Mouse (Mus musculus) 3134 (cell line): ENCODE data around the gene Olfr1314.

ENCODE experiments used
- DNase-seq: peaks from one replicate; pipeline ENCODE4 v3.0.0-alpha.2; 2011; ENCODE audit warnings: low spot score; ENCODE audit not compliant: insufficient read length; ENCODE audit errors: extremely low read depth

Olfr1314 gene

DNA sequence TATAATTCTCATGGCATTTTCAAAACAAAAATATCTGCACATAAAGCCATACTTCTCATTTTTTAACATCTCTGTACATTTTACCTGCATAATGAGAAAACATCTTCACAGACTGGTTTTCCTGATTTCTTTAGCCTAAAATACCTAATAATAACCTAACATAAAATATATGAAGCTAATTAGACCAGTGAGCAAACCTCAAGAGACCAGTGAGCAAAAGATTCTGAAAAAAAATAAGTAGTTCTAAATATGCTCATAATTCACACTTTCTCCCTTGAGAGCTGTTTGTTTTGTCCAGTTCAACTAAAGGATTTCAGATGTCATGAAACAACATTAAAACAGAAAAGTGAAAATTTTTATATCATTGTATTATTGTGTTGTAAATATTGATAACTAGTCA is at the start of gene Olfr1314:
Olfr1314 (minus strand) TSS at position 101 of the 400 bp plus-strand sequence.
- no peak for DNase-seq

DNA sequence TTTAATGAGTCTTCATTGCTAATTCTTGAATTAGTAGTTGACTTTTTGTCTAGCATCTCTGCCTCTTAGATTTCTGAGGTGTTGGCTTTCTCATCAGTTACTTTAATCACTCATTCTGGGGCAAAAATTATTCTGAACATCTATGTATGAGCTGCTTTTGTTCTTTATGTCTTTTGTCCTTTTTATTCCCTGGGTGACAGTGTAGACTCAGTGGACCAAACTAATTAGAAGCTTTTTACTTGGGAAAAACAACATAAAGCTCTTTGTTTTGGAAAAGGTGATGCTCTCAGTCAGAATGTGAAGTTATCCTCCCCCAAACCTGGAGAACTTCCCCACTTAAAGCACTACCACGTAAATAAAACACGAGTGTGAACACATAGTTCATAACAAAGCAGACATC is 43.4 kb upstream of the Olfr1314 start, which contains the start of gene Olfr1317:
Olfr1317 (plus strand) TSS at position 301 of the 400 bp plus-strand sequence.
- DNase-seq = no peak

DNA sequence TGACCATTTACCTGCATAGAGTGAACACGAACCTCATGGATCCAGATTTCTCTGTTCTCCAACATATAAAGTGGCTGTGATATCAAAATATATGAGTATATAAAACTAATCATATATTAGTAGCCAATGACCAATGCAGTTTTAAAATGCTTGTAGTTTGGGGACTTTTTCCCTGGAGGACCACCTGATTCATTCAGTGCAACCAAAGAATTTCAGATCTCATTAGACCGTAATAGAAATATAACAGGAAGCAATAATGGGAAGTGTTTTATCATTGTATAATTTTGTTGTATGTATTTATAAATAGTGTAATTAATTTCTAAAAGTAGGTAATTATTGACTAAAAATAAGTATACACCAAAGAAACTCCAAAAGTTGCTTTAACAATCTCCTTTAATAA is 38.3 kb upstream of the Olfr1314 start, which contains the start of gene Olfr1316:
Olfr1316 (minus strand) TSS at position 101 of the 400 bp plus-strand sequence.
- DNase-seq = no peak

GRCm38 (mm10) chr2:112115340-112115739 is 18.8 kb upstream of the Olfr1314 start, which contains the start of gene Olfr1315-ps1:
TSS of gene Olfr1315-ps1 (minus strand) at chr2:112115440.
- no peak for DNase-seq

GRCm38 (mm10) chr2:112077743-112078142 is 18.8 kb downstream of the Olfr1314 start, which contains the start of gene Olfr1313:
TSS of gene Olfr1313 (minus strand) at chr2:112077843.
- DNase-seq = no peak

- DNase-seq = no peak
Measured at GRCm38 (mm10) chr2:112050138-112050537, 46.4 kb downstream of the Olfr1314 start, which contains the start of gene Olfr1312. TSS of gene Olfr1312 (minus strand) at chr2:112050238.
